Mouse (Mus musculus) limb, embryonic 14.5 days (tissue): ENCODE measurements at regions not wholly inside any gene's neighbourhood (a gene's known extent, or its start where the extent isn't known, plus 50 kb on each side); places are given as distances from the start of the nearest gene placed in this dataset.

Source experiments
- ATAC-seq: fragments of 200-750 bp; cut with Nextera tagmentation; 2 replicates; pipeline ENCODE4 v1.8.0; 2017; ENCODE audit warnings: low read depth, moderate number of reproducible peaks, moderate TSS enrichment; ENCODE audit not compliant: low FRiP score
- DNase-seq: peaks from one replicate; pipeline ENCODE4 v3.0.0-alpha.2; 2015; ENCODE audit warnings: low spot score
- H3K27ac ChIP-seq: fragments of 300-500 bp; sonication (generic); replicated peaks from 2 replicates; pipeline ENCODE4 v1.5.1; 2014; ENCODE audit warnings: low read depth, mild to moderate bottlenecking, low read length, moderate library complexity, mixed read lengths
- H3K27me3 ChIP-seq: fragments of 300-500 bp; sonication (generic); 2 replicates; pipeline ENCODE4 v1.6.1; 2014; ENCODE audit warnings: low read length, mixed read lengths; ENCODE audit not compliant: control insufficient read depth, insufficient read depth
- H3K36me3 ChIP-seq: fragments of 300-500 bp; sonication (generic); 2 replicates; pipeline ENCODE4 v1.6.1; 2014; ENCODE audit warnings: mild to moderate bottlenecking, low read length, moderate library complexity, mixed read lengths; ENCODE audit not compliant: control insufficient read depth, insufficient read depth
- H3K4me1 ChIP-seq: fragments of 300-500 bp; sonication (generic); 2 replicates; pipeline ENCODE4 v1.6.1; 2014; ENCODE audit warnings: antibody characterized with exemption, low read length, mixed read lengths; ENCODE audit not compliant: control insufficient read depth, insufficient read depth
- H3K4me2 ChIP-seq: fragments of 300-500 bp; sonication (generic); replicated peaks from 2 replicates; pipeline ENCODE4 v1.6.1; 2014; ENCODE audit warnings: low read depth, mild to moderate bottlenecking, low read length, moderate library complexity; ENCODE audit not compliant: severe bottlenecking
- H3K4me3 ChIP-seq: fragments of 300-500 bp; sonication (generic); replicated peaks from 2 replicates; pipeline ENCODE4 v1.5.1; 2014; ENCODE audit warnings: low read length
- H3K9ac ChIP-seq: fragments of 300-500 bp; sonication (generic); 2 replicates; pipeline ENCODE4 v1.6.1; 2014; ENCODE audit warnings: mild to moderate bottlenecking, low read depth, low read length, moderate library complexity; ENCODE audit not compliant: severe bottlenecking
- H3K9me3 ChIP-seq: fragments of 300-500 bp; sonication (generic); 2 replicates; pipeline ENCODE4 v1.6.1; 2016; ENCODE audit warnings: low read length; ENCODE audit not compliant: control insufficient read depth
- POLR2A ChIP-seq: fragments of 200-500 bp; IDR thresholded peaks from 2 replicates; pipeline ENCODE4 v1.8.0; 2012; ENCODE audit warnings: inconsistent platforms, mild to moderate bottlenecking, moderate library complexity, borderline replicate concordance; ENCODE audit not compliant: insufficient read depth, insufficient read length; ENCODE audit errors: extremely low read depth
- WGBS: fragments of 180-500 bp; shearing (Covaris S2); extraction: QIAGEN DNeasy Blood & Tissue Kit; methylation state at CpG from one replicate; pipeline ENCODE4 v1.1.7; 2014; 5-methylcytosine and 5-hydroxymethylcytosine counted together

GRCm38 (mm10) chr11:66835864-66836263, 75.9 kb upstream of the Pirt start:
- Histone ChIP-seq H3K27me3 (no peaks in the 10 kb centered on the region), H3K9me3 (no peaks in the 10 kb centered on the region), H3K27ac (no peak overlapping the region), H3K4me3 (no peak overlapping the region), H3K9ac (no peak overlapping the region), H3K36me3 (no peaks in the 10 kb centered on the region), H3K4me2 (no peak overlapping the region), H3K4me1 (no peaks in the 10 kb centered on the region)
- 75% methylated on average over 5 of the region's 5 CpGs for WGBS
- DNase-seq = no peak
- TF ChIP-seq POLR2A = no peak
- no peak for ATAC-seq

DNA sequence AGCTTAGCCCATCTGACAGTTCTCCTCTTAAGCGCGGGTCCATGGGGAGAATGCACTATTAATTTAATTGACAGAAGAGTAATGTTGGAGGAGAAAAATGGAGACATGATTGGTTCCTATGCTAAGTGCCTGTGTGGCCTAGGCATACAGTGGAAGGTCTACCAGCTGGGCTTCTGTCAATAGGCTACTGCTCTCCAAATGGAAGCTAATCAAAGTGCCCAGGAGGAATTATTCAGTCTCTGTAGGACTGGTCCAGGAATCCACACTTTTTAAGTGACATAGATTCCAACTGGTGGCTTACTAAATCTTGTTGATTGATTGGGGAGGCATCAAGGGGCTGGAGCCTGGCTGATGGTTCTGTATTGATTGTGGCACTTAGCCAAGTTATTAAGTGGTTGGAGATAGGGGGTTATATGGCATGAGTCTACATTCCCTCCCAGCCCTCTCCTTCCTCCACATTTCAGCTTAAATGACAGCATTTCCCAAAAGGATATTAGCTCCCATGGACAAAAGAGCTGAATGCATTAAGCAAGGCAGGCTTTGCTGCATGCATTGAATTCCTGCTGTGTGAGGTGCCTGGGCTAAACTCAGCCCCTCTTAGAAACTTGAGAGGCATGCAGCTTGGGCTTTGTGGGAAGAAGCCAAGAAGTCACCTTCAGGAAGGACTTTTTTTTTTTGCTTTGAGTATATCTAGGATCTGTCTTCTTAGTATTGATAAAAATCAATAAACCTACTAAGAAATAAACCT, 75.0 kb upstream of the Pirt start:
- WGBS = 83% methylated on average over 2 of the region's 2 CpGs
- TF ChIP-seq POLR2A = no peak
- Histone ChIP-seq H3K9ac (no peak overlapping the region), H3K36me3 (no peaks in the 10 kb centered on the region), H3K9me3 (no peaks in the 10 kb centered on the region), H3K27ac (no peak overlapping the region), H3K4me1 (no peaks in the 10 kb centered on the region), H3K4me2 (no peak overlapping the region), H3K4me3 (no peak overlapping the region), H3K27me3 (no peaks in the 10 kb centered on the region)
- ATAC-seq (no peak), DNase-seq (no peak)

- Histone ChIP-seq H3K4me3 (no peak overlapping the region), H3K36me3 (no peaks in the 10 kb centered on the region), H3K9me3 (no peaks in the 10 kb centered on the region), H3K27ac (no peak overlapping the region), H3K4me1 (no peaks in the 10 kb centered on the region), H3K9ac (no peak overlapping the region), H3K27me3 (no peaks in the 10 kb centered on the region), H3K4me2 (no peak overlapping the region)
- DNase-seq (no peak), ATAC-seq (no peak)
- TF ChIP-seq POLR2A = no peak
Observed at GRCm38 (mm10) chr11:66845238-66845637, 66.5 kb upstream of the Pirt start.

DNA sequence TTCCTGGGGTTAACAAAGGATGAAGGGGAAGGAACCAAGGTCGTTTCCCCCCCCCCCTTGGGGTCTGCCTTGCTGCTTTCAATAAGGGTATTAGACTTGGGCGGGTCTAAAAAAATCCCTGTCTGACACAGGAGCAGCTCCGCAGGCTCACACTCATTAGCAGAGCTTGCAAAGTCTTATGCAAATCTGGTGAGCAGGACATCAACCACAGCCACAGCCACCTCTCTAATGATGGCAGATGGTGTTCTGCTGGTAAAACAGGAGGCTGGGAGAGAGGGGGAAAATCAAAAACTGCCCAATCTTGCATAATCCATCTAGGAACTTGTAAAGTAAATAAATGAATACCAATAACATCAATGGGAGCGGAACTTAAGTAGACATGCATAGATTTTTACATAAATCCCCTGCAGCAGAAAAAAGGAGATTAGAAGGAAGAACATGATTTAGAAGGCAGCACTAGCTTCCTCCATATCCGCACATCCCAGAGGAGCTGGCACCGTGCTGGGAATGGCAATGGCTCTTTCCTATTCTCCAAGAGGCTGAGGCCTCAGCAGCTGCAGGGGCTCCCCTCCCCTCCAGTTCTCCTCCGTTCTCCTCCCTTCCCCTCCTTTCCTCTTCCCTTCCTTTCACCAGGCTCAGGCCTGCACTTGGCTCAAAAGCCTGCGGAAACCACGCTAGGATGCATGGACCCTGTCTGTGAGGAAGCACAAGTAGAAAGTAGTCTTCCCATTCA, 65.6 kb upstream of the Pirt start:
- H3K9me3 ChIP-seq = no peaks in the 10 kb centered on the region
- no peak for ATAC-seq
- H3K27ac ChIP-seq = no peak overlapping the region
- 29% methylated on average over 9 of the region's 9 CpGs for WGBS
- H3K4me1 ChIP-seq = no peaks in the 10 kb centered on the region
- no peak for TF ChIP-seq POLR2A
- H3K4me3 ChIP-seq = no peak overlapping the region
- no peak overlapping the region for H3K9ac ChIP-seq
- H3K4me2 ChIP-seq = no peak overlapping the region
- H3K27me3 ChIP-seq = no peaks in the 10 kb centered on the region
- no peaks in the 10 kb centered on the region for H3K36me3 ChIP-seq
- DNase-seq = no peak
